Mouse (Mus musculus) liver, embryonic 11.5 days (tissue): ENCODE results near the gene Emc8. TPM values are rescaled to one million over a fixed set of nuclear protein-coding genes. Genes with fewer than 3 reads are reported as not detected.

Experiments used
- ATAC-seq: fragments of 200-750 bp; cut with Nextera tagmentation; replicated peaks from 2 replicates; pipeline ENCODE4 v1.8.0; 2017; ENCODE audit warnings: moderate number of reproducible peaks, mild to moderate bottlenecking, moderate TSS enrichment, moderate library complexity; ENCODE audit not compliant: low FRiP score
- DNase-seq: peaks from one replicate; pipeline ENCODE4 v3.0.0-alpha.2; 2017; ENCODE audit warnings: low spot score
- H3K27ac ChIP-seq: fragments of 300-500 bp; sonication (generic); 2 replicates; pipeline ENCODE4 v1.5.1; 2014; ENCODE audit warnings: mild to moderate bottlenecking, low read depth, low read length, control low read depth
- H3K27me3 ChIP-seq: fragments of 300-500 bp; sonication (generic); replicated peaks from 2 replicates; pipeline ENCODE4 v1.6.1; 2014; ENCODE audit warnings: low read length, mixed read lengths; ENCODE audit not compliant: control insufficient read depth, insufficient read depth
- H3K36me3 ChIP-seq: fragments of 300-500 bp; sonication (generic); 2 replicates; pipeline ENCODE4 v1.6.1; 2014; ENCODE audit warnings: mild to moderate bottlenecking, low read length, moderate library complexity, mixed read lengths; ENCODE audit not compliant: control insufficient read depth, insufficient read depth
- H3K4me1 ChIP-seq: fragments of 300-500 bp; sonication (generic); replicated peaks from 2 replicates; pipeline ENCODE4 v1.6.1; 2014; ENCODE audit warnings: low read length, mixed read lengths; ENCODE audit not compliant: control insufficient read depth, insufficient read depth
- H3K4me2 ChIP-seq: fragments of 300-500 bp; sonication (generic); 2 replicates; pipeline ENCODE4 v1.6.1; 2014; ENCODE audit warnings: mild to moderate bottlenecking, control low read depth, moderate library complexity
- H3K4me3 ChIP-seq: fragments of 300-500 bp; sonication (generic); 2 replicates; pipeline ENCODE4 v1.5.1; 2014; ENCODE audit warnings: low read depth, low read length, control low read depth
- H3K9ac ChIP-seq: fragments of 300-500 bp; sonication (generic); 2 replicates; pipeline ENCODE4 v1.6.1; 2014; ENCODE audit warnings: low read depth, low read length, control low read depth
- H3K9me3 ChIP-seq: fragments of 300-500 bp; sonication (generic); 2 replicates; pipeline ENCODE4 v1.6.1; 2016; ENCODE audit warnings: low read length, inconsistent platforms, mixed read lengths; ENCODE audit not compliant: control insufficient read depth
- WGBS: fragments of 180-500 bp; shearing (Covaris S2); extraction: QIAGEN DNeasy Blood & Tissue Kit; methylation state at CpG from one replicate; pipeline ENCODE4 v1.1.7; 2014; 5-methylcytosine and 5-hydroxymethylcytosine counted together
- polyA plus RNA-seq: library from polyadenylated mRNA; unstranded; fragments of >200 nt; fragmentation: Nextera tagmentation; extraction: Ambion mirVana; gene quantifications from 2 replicates; pipeline ENCODE4 v1.2.1, GENCODE M21; 2014

Emc8 gene
- polyA plus RNA-seq, 1 experiment from 2014 or later: 295 TPM

GRCm38 (mm10) chr8:120700053-120700452 lies 31.7 kb upstream of the Emc8 start:
- WGBS: 52% methylated on average over 4 of the region's 4 CpGs
- no peak overlapping the region for H3K4me2 ChIP-seq
- H3K4me3 ChIP-seq: no peak overlapping the region
- DNase-seq: no peak
- no peak for ATAC-seq
- no peak overlapping the region for H3K9ac ChIP-seq
- H3K27me3 ChIP-seq: no peaks in the 10 kb centered on the region
- H3K4me1 ChIP-seq: peaks cover 12% of the 10 kb centered on the region
- no peaks in the 10 kb centered on the region for H3K9me3 ChIP-seq
- H3K36me3 ChIP-seq: no peaks in the 10 kb centered on the region
- no peak overlapping the region; the same call in 1 of the 2 replicates for H3K27ac ChIP-seq

GRCm38 (mm10) chr8:120699565-120699964 lies 31.2 kb upstream of the Emc8 start:
- Histone ChIP-seq H3K36me3 (no peaks in the 10 kb centered on the region), H3K4me3 (no peak overlapping the region)
- ATAC-seq: no peak

DNA sequence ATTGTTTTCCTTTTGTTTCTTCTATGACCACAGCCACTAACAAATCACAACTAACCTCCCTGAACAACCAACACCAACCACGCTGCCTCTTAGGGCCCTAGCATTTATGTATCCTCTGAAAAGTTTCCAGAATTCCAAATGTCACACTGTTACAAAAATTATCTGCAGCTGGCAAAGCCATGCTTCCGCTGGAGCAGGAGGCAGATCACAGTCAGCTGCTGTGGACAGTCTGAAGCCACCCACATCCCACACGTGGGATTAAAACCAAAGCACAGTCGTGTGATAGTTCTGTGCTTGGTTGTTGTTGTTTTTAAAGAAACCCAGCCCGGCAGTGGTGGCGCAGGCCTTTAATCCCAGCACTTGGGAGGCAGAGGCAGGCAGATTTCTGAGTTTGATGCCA lies 30.7 kb upstream of the Emc8 start:
- H3K27ac ChIP-seq: no peak overlapping the region
- ATAC-seq (no peak), DNase-seq (no peak)
- no peak overlapping the region for H3K4me2 ChIP-seq
- H3K9me3 ChIP-seq: no peaks in the 10 kb centered on the region
- H3K9ac ChIP-seq: no peak overlapping the region
- H3K36me3 ChIP-seq: no peaks in the 10 kb centered on the region
- no peaks in the 10 kb centered on the region for H3K27me3 ChIP-seq
- whole genome bisulfite sequencing: 70% methylated on average over 6 of the region's 6 CpGs
- no peak overlapping the region for H3K4me3 ChIP-seq
- peaks cover 18% of the 10 kb centered on the region for H3K4me1 ChIP-seq

More at GRCm38 (mm10) chr8:120699565-120699964, 31.2 kb upstream of the Emc8 start:
- peaks cover 14% of the 10 kb centered on the region for H3K4me1 ChIP-seq
- no peaks in the 10 kb centered on the region for H3K27me3 ChIP-seq
- no peak overlapping the region for H3K9ac ChIP-seq
- H3K27ac ChIP-seq: no peak overlapping the region; the same call in 1 of the 2 replicates
- no peaks in the 10 kb centered on the region for H3K9me3 ChIP-seq
- 54% methylated on average over 2 of the region's 2 CpGs for WGBS
- H3K4me2 ChIP-seq: no peak overlapping the region
- DNase-seq: no peak

DNA sequence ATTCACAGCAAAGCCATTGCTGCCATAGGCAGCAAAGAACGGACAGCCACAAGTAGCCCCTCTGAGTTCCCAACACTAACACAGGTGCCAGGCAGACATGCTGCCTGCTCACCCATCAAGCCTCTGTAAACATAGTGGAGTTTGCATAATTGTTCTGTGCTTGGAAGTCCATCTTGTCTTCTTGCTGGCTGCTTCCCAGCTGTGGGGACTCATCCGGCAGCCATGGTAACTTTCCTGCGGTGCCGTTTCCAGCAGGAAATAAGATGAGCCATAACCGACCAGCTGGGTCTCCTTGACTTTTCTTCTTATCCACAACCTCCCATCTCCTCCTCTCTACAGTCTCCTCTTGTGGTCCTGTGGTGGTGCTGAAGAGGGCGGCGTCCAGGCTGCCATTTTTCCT lies 30.1 kb upstream of the Emc8 start:
- ATAC-seq: no peak
- Histone ChIP-seq H3K9ac (no peak overlapping the region), H3K36me3 (no peaks in the 10 kb centered on the region), H3K4me2 (no peak overlapping the region), H3K9me3 (no peaks in the 10 kb centered on the region), H3K27me3 (no peaks in the 10 kb centered on the region), H3K4me3 (no peak overlapping the region), H3K4me1 (peaks cover 23% of the 10 kb centered on the region), H3K27ac (no peak overlapping the region)
- no peak for DNase-seq
- WGBS: 88% methylated on average over 7 of the region's 7 CpGs

GRCm38 (mm10) chr8:120697979-120698272 lies 29.6 kb upstream of the Emc8 start:
- H3K27ac ChIP-seq: no peak overlapping the region

DNA sequence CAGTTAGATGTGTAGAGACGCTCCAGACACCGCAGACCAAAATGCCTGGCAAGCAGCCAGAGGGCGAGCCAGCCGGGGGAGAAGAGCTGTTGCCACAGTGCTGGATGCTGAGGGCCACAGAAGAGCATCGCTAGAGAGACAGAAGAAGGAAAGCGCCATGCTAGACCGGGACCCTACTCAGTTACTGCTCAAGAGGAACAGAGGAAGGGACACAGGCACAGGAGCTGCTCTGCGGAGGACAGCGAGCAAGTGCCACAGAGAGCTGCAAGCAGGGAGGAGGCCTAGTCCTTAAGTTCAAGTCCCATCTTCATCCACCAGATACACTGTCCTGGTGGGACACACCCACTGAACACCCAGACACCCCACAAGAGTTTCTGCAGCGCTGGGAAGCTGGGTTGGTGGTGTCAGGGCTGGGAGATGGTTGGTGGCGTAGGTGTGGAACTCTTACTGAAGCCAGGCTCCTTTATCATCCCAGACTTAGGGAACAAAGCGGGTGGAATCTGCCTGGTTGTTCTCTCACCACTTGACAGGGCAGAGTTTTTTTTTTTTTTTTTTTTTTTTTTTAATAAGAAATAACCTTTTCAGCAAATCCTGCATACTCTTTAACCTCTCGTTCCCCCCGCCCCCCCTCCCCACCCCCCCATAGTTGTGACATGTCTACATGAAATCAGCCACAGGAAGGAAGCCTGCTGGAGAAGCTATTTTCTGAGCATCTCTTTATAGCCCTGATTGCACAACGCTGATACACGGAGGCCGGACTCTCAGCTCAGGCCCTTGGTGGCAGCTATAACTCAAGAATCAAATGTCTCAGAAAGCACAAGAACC lies 29.0 kb upstream of the Emc8 start:
- Histone ChIP-seq H3K9ac (no peak overlapping the region), H3K4me2 (no peak overlapping the region), H3K27me3 (no peaks in the 10 kb centered on the region), H3K36me3 (no peaks in the 10 kb centered on the region), H3K4me3 (no peak overlapping the region), H3K9me3 (no peaks in the 10 kb centered on the region), H3K27ac (no peak overlapping the region), H3K4me1 (peaks cover 25% of the 10 kb centered on the region)
- WGBS: 66% methylated on average over 17 of the region's 17 CpGs
- DNase-seq: no peak
- no peak for ATAC-seq

More at GRCm38 (mm10) chr8:120697979-120698272, 29.6 kb upstream of the Emc8 start:
- DNase-seq (no peak), ATAC-seq (no peak)
- Histone ChIP-seq H3K4me1 (peaks cover 23% of the 10 kb centered on the region), H3K36me3 (no peaks in the 10 kb centered on the region), H3K27me3 (no peaks in the 10 kb centered on the region), H3K4me3 (no peak overlapping the region), H3K9me3 (no peaks in the 10 kb centered on the region), H3K9ac (no peak overlapping the region), H3K4me2 (no peak overlapping the region)

DNA sequence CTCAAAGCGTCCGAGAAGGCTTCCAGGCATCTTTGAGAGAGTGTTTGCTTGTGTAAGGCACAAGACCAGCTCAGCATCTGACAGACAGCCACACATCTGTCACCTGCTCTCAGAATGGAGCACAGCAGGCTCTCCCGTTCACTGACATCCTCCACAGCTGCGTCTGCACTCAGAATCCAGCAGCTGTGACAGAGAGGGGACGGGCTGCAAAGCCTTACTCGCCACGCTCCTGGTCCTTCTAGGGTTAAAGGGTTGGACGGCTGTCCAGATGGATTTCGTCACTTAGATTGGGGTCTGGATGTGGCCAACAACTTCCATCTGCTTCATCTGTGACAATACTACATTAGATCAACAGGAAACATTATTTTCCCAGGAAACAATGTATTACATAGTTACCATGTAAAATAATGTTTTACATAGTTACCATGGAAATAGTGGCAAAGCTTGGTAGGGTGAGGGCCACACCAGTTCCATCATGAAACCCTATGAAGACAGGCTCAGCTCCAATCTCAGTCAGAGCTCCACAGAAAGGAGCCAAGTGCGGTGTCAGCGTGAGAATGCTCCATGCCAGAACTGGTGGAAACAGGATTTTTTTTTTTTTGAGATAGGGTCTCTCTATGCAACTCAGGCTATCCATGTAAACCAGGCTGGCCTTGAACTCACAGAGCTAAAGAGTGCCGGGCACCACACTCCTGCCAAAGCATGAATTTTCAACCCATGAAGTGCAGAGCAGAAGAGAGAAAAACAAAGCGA lies 28.2 kb upstream of the Emc8 start:
- peaks cover 20% of the 10 kb centered on the region for H3K4me1 ChIP-seq
- H3K9ac ChIP-seq: no peak overlapping the region
- no peaks in the 10 kb centered on the region for H3K9me3 ChIP-seq
- DNase-seq (no peak), ATAC-seq (no peak)
- 0 out of 2 replicates have a peak overlapping the region, but pooled peaks have one; percentile 2 for H3K27ac ChIP-seq
- no peak overlapping the region for H3K4me2 ChIP-seq
- 61% methylated on average over 13 of the region's 13 CpGs for WGBS
- no peaks in the 10 kb centered on the region for H3K36me3 ChIP-seq
- H3K4me3 ChIP-seq: no peak overlapping the region
- H3K27me3 ChIP-seq: no peaks in the 10 kb centered on the region

- H3K9me3 ChIP-seq: no peaks in the 10 kb centered on the region
- no peak overlapping the region for H3K9ac ChIP-seq
- 37% methylated on average over 22 of the region's 22 CpGs for WGBS
- no peak overlapping the region for H3K4me3 ChIP-seq
- peak; percentile 62 for DNase-seq
- peak overlapping the region; percentile 30; the same call in 1 of the 2 replicates for H3K4me2 ChIP-seq
- H3K27ac ChIP-seq: peak overlapping the region; percentile 43; the same call in 1 of the 2 replicates
- no peaks in the 10 kb centered on the region for H3K36me3 ChIP-seq
- peak; percentile 49 for ATAC-seq
- no peaks in the 10 kb centered on the region; the same call in 1 of the 2 replicates for H3K27me3 ChIP-seq
- peaks cover 20% of the 10 kb centered on the region for H3K4me1 ChIP-seq
These were observed 25.6 kb upstream of the Emc8 start for GRCm38 (mm10) chr8:120693861-120694493.
